Mouse (Mus musculus) gastrocnemius, postnatal 25 days (tissue): ENCODE data around the gene Hivep3. TPM values are rescaled to one million over a fixed set of nuclear protein-coding genes. Genes with fewer than 3 reads are reported as not detected.

Source experiments
- DNase-seq: peaks from one replicate; pipeline ENCODE4 v3.0.0; 2022
- total RNA-seq, 2 experiments: library from RNA; stranded (reverse); gene quantifications; 1 replicate in 1 of 2; 2 replicates in 1 of 2; pipeline ENCODE4 v1.2.3; 2021

Hivep3 gene
- total RNA-seq, 2 experiments from 2014 or later: 2.4 TPM

- DNase-seq: no peak
These were observed 244.4 kb downstream of the Hivep3 start for GRCm38 (mm10) chr4:119977817-119978491.

GRCm38 (mm10) chr4:119979238-119979829 is 245.8 kb downstream of the Hivep3 start:
- DNase-seq: no peak

GRCm38 (mm10) chr4:119979918-119980317 is 246.3 kb downstream of the Hivep3 start:
- DNase-seq: no peak

GRCm38 (mm10) chr4:119981047-119981720 is 247.6 kb downstream of the Hivep3 start:
- DNase-seq: no peak

GRCm38 (mm10) chr4:119986065-119986464 is 252.5 kb downstream of the Hivep3 start:
- DNase-seq: no peak

- DNase-seq: no peak
These were observed 253.2 kb downstream of the Hivep3 start for GRCm38 (mm10) chr4:119986580-119987291.

- no peak for DNase-seq
These were observed 253.9 kb downstream of the Hivep3 start for GRCm38 (mm10) chr4:119987376-119988087.

GRCm38 (mm10) chr4:119989031-119989693 is 255.6 kb downstream of the Hivep3 start:
- no peak for DNase-seq

- no peak for DNase-seq
These were observed 256.8 kb downstream of the Hivep3 start for GRCm38 (mm10) chr4:119990346-119990745.

- DNase-seq: no peak
These were observed 257.3 kb downstream of the Hivep3 start for GRCm38 (mm10) chr4:119990841-119991240.

- no peak for DNase-seq
These were observed 258.2 kb downstream of the Hivep3 start for GRCm38 (mm10) chr4:119991758-119992157.

- DNase-seq: no peak
These were observed 262.8 kb downstream of the Hivep3 start for GRCm38 (mm10) chr4:119996377-119996776.

GRCm38 (mm10) chr4:119997351-119997750 is 263.8 kb downstream of the Hivep3 start:
- no peak for DNase-seq

GRCm38 (mm10) chr4:119998911-119999310 is 265.3 kb downstream of the Hivep3 start:
- DNase-seq: no peak

GRCm38 (mm10) chr4:120000881-120001280 is 267.3 kb downstream of the Hivep3 start:
- DNase-seq: no peak

- no peak for DNase-seq
These were observed 269.4 kb downstream of the Hivep3 start for GRCm38 (mm10) chr4:120003006-120003405.

- DNase-seq: no peak
These were observed 272.5 kb downstream of the Hivep3 start for GRCm38 (mm10) chr4:120006046-120006445.

GRCm38 (mm10) chr4:120007889-120008288 is 274.3 kb downstream of the Hivep3 start:
- DNase-seq: no peak

GRCm38 (mm10) chr4:120009151-120009550 is 275.6 kb downstream of the Hivep3 start:
- peak; percentile 33 for DNase-seq

GRCm38 (mm10) chr4:120011788-120012187 is 278.2 kb downstream of the Hivep3 start:
- DNase-seq: no peak

- no peak for DNase-seq
These were observed 279.3 kb downstream of the Hivep3 start for GRCm38 (mm10) chr4:120012891-120013290.

GRCm38 (mm10) chr4:120018426-120018825 is 284.8 kb downstream of the Hivep3 start:
- DNase-seq: no peak
